Mouse (Mus musculus): Measurements from ENCODE around the gene Agr2.

GRCm38 (mm10) chr12:35951757-35952156 lies 41.0 kb upstream of the Agr2 start:
- TF ChIP-seq EP300 (IDR thresholded peaks at IDR 0.05; ENCODE audit: low read depth) = no peak
- TF ChIP-seq CTCF (IDR thresholded peaks at IDR 0.05; ENCODE audit: low read depth) = no peak
